Mouse (Mus musculus): Measurements from ENCODE around the gene Morn5.

Morn5 gene

GRCm38 (mm10) chr2:36071660-36072305 is 22.5 kb downstream of the Morn5 start:
- DNase-seq (ENCODE audit: low spot score) = no peak

GRCm38 (mm10) chr2:36073781-36074180 is 24.5 kb downstream of the Morn5 start:
- DNase-seq (ENCODE audit: low spot score) = no peak

- no peak for DNase-seq (ENCODE audit: low spot score)
Measured at GRCm38 (mm10) chr2:36075210-36075609, 26.0 kb downstream of the Morn5 start.

- DNase-seq (ENCODE audit: low spot score) = no peak
Measured at GRCm38 (mm10) chr2:36077160-36077761, 28.0 kb downstream of the Morn5 start.

GRCm38 (mm10) chr2:36081446-36081845 is 32.2 kb downstream of the Morn5 start:
- DNase-seq (ENCODE audit: low spot score) = no peak

GRCm38 (mm10) chr2:36082802-36083580 is 33.7 kb downstream of the Morn5 start:
- no peak for DNase-seq (ENCODE audit: low spot score)

GRCm38 (mm10) chr2:36085041-36085440 is 35.8 kb downstream of the Morn5 start:
- DNase-seq (ENCODE audit: low spot score) = no peak

- DNase-seq (ENCODE audit: low spot score) = no peak
Measured at GRCm38 (mm10) chr2:36089190-36089589, 39.9 kb downstream of the Morn5 start.

- DNase-seq (ENCODE audit: low spot score) = no peak
Measured at GRCm38 (mm10) chr2:36090853-36091741, 41.8 kb downstream of the Morn5 start.

GRCm38 (mm10) chr2:36092748-36093147 is 43.5 kb downstream of the Morn5 start:
- DNase-seq (ENCODE audit: low spot score) = no peak

- no peak for DNase-seq (ENCODE audit: low spot score)
Measured at GRCm38 (mm10) chr2:36093301-36093700, 44.0 kb downstream of the Morn5 start.

- no peak for DNase-seq (ENCODE audit: low spot score)
Measured at GRCm38 (mm10) chr2:36093914-36094475, 44.7 kb downstream of the Morn5 start.

- no peak for DNase-seq (ENCODE audit: low spot score)
Measured at GRCm38 (mm10) chr2:36097129-36097815, 48.0 kb downstream of the Morn5 start.

- no peak for DNase-seq (ENCODE audit: low spot score)
Measured at GRCm38 (mm10) chr2:36098021-36098420, 48.8 kb downstream of the Morn5 start.

GRCm38 (mm10) chr2:36099739-36100138 is 50.5 kb downstream of the Morn5 start:
- no peak for DNase-seq (ENCODE audit: low spot score)

- DNase-seq (ENCODE audit: low spot score) = no peak
Measured at GRCm38 (mm10) chr2:36101866-36102558, 52.8 kb downstream of the Morn5 start.

GRCm38 (mm10) chr2:36102559-36102946 is 53.3 kb downstream of the Morn5 start:
- no peak for DNase-seq (ENCODE audit: low spot score)

- no peak for DNase-seq (ENCODE audit: low spot score)
Measured at GRCm38 (mm10) chr2:36103069-36103554, 53.9 kb downstream of the Morn5 start.

- DNase-seq (ENCODE audit: low spot score) = no peak
Measured at GRCm38 (mm10) chr2:36103555-36104367, 54.5 kb downstream of the Morn5 start.

All from left cerebral cortex, adult 11 months (tissue).